Mouse (Mus musculus) brain, embryonic 14.5 days (tissue): ENCODE results near the gene Cacnb4.

Experiments
- CTCF ChIP-seq: fragments of 200-500 bp; IDR thresholded peaks from 2 replicates; pipeline ENCODE4 v1.5.1; 2012; ENCODE audit warnings: inconsistent platforms, mild to moderate bottlenecking, moderate library complexity, borderline replicate concordance; ENCODE audit not compliant: insufficient read depth, insufficient read length; ENCODE audit errors: extremely low read depth
- POLR2A ChIP-seq: fragments of 200-500 bp; IDR thresholded peaks from 2 replicates; pipeline ENCODE4 v1.6.1; 2012; ENCODE audit warnings: mild to moderate bottlenecking, inconsistent platforms, borderline replicate concordance; ENCODE audit not compliant: poor library complexity, insufficient read depth, insufficient read length, severe bottlenecking; ENCODE audit errors: extremely low read depth

- TF ChIP-seq POLR2A (no peak), CTCF (no peak)
Measured at GRCm38 (mm10) chr2:52386451-52386850, 290.2 kb downstream of the Cacnb4 start.
